ENCODE assay signal across 8 mouse cellular contexts in the genomic region with DNA sequence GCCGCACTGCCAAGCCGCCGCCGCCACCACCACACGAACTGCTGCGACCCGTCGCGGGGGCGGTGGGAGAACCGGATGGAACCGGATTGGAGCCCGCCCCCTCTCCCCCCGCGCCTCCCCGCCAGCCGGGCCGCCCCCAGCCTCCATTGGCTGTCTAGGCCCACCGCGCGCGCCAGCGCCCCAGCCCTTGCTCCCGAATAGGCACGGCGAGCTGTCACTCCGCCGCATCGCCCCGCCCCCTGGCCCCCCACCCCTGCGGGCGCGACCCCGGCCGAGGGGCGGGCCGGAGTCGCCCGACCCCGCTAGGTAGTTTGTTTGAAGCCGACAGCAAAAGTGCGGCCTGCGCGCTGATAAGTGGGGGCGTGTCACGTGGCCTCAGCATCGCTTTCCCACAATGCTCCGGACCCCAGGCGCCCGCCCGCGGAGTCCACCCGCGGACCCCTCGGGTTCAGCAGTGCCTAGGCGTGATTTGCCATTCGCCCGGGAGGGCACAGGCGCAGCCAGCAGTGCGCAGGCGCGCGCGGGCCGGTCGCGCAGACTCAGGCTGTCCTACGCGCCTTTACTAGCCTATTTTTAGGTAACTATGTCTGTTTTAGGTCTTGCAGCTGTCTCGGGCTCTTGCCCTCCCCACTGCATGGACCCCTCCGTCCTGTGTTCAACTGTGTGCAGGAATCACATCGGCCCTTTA. TPM values are rescaled to one million over a fixed set of nuclear protein-coding genes. Genes with fewer than 3 reads are reported as not detected.
DNase-seq lines count a peak whose midpoint lies in the region; ATAC-seq and TF ChIP-seq lines count a peak whose summit lies in the region.

TSS of gene Hmgn1 (minus strand) at position 73 of the 688 bp plus-strand sequence.

- H3K9me3 ChIP-seq in embryonic facial prominence, embryonic 15.5 days (replicated peaks), result no peaks in the 10 kb centered on the region
- H3K9me3 ChIP-seq in kidney, embryonic 14.5 days (ENCODE audit: control insufficient read depth, low read length), result no peaks in the 10 kb centered on the region
- H3K9me3 ChIP-seq in limb, embryonic 15.5 days, result no peaks in the 10 kb centered on the region

- H3K4me1 ChIP-seq in bone marrow, adult 2 months (ENCODE audit: control insufficient read depth, insufficient read depth, low read length), result no peaks in the 10 kb centered on the region; the same call in 1 of the 2 replicates
- H3K4me1 ChIP-seq in embryonic facial prominence, embryonic 15.5 days, result peaks cover 27% of the 10 kb centered on the region
- peaks cover 16% of the 10 kb centered on the region for H3K4me1 ChIP-seq in kidney, embryonic 14.5 days (ENCODE audit: control insufficient read depth, insufficient read depth, low read length)
- H3K4me1 ChIP-seq in limb, embryonic 15.5 days, result peaks cover 20% of the 10 kb centered on the region

- peak within 1 kb of the TSS; percentile 75 for H3K27ac ChIP-seq in bone marrow, adult 2 months (ENCODE audit: control insufficient read depth, insufficient read depth, low read depth, low read length, poor library complexity)
- H3K27ac ChIP-seq in embryonic facial prominence, embryonic 15.5 days (replicated peaks), result peak within 1 kb of the TSS; percentile 98
- peak within 1 kb of the TSS; percentile 92 for H3K27ac ChIP-seq in kidney, embryonic 14.5 days (ENCODE audit: low read depth, low read length)
- peak within 1 kb of the TSS; percentile 97 for H3K27ac ChIP-seq in limb, embryonic 15.5 days

- peak; percentile 45; the same call in 1 of the 2 replicates for TF ChIP-seq POLR2A in bone marrow, adult 2 months (IDR thresholded peaks at IDR 0.05; ENCODE audit: borderline replicate concordance, control insufficient read depth, low read depth, low read length)

- H3K36me3 ChIP-seq in embryonic facial prominence, embryonic 15.5 days, result peaks cover 32% of the 10 kb centered on the region
- H3K36me3 ChIP-seq in kidney, embryonic 14.5 days (ENCODE audit: control insufficient read depth, insufficient read depth, low read length), result peaks cover 39% of the 10 kb centered on the region
- peaks cover 30% of the 10 kb centered on the region for H3K36me3 ChIP-seq in limb, embryonic 15.5 days

- H3K4me2 ChIP-seq in embryonic facial prominence, embryonic 15.5 days (replicated peaks), result peak within 1 kb of the TSS; percentile 76
- H3K4me2 ChIP-seq in kidney, embryonic 14.5 days (replicated peaks; ENCODE audit: low read depth, low read length), result peak within 1 kb of the TSS; percentile 80
- H3K4me2 ChIP-seq in limb, embryonic 15.5 days, result peak within 1 kb of the TSS; percentile 67

- peak; percentile 98 for DNase-seq in 3T3-L1 (ENCODE audit: low read depth, low spot score)
- DNase-seq in heart, adult 9 months (ENCODE audit: low spot score in 2 of 2), result peak; percentile 96 to 98
- peak; percentile 44 to 58 for DNase-seq in monocyte, adult 2 months (ENCODE audit: low read depth in 1 of 2, low spot score in 2 of 2)
- peak; percentile 96 to 97 for DNase-seq in spleen, postnatal 36 days (ENCODE audit: low spot score in 2 of 2)

- ATAC-seq in embryonic facial prominence, embryonic 15.5 days (ENCODE audit: insufficient number of reproducible peaks, low FRiP score, low TSS enrichment, low read depth), result peak; percentile 97
- peak; percentile 98 for ATAC-seq in kidney, embryonic 14.5 days (ENCODE audit: low FRiP score, low TSS enrichment)
- ATAC-seq in limb, embryonic 15.5 days (ENCODE audit: insufficient number of reproducible peaks, low FRiP score, low TSS enrichment, low read depth), result peak; percentile 98

- H3K27me3 ChIP-seq in embryonic facial prominence, embryonic 15.5 days, result no peaks in the 10 kb centered on the region
- H3K27me3 ChIP-seq in kidney, embryonic 14.5 days (ENCODE audit: control insufficient read depth, insufficient read depth, low read length), result no peaks in the 10 kb centered on the region
- no peaks in the 10 kb centered on the region for H3K27me3 ChIP-seq in limb, embryonic 15.5 days

- no peak for TF ChIP-seq CTCF in bone marrow, adult 2 months (IDR thresholded peaks at IDR 0.05; ENCODE audit: control insufficient read depth, insufficient read depth, low read length)

- peak within 1 kb of the TSS; percentile 71 for H3K4me3 ChIP-seq in bone marrow, adult 2 months (replicated peaks; ENCODE audit: control insufficient read depth, low read depth, low read length)
- H3K4me3 ChIP-seq in embryonic facial prominence, embryonic 15.5 days (replicated peaks), result peak within 1 kb of the TSS; percentile 93
- peak within 1 kb of the TSS; percentile 98 for H3K4me3 ChIP-seq in kidney, embryonic 14.5 days (ENCODE audit: low read length)
- H3K4me3 ChIP-seq in limb, embryonic 15.5 days, result peak within 1 kb of the TSS; percentile 95

- WGBS in bone marrow, adult 2 months, result 1% methylated on average over 63 of the region's 72 CpGs
- under 1% methylated on average over 58 of the region's 72 CpGs for WGBS in embryonic facial prominence, embryonic 15.5 days
- WGBS in kidney, embryonic 14.5 days, result 0% methylated on average over 45 of the region's 72 CpGs
- under 1% methylated on average over 55 of the region's 72 CpGs for WGBS in limb, embryonic 15.5 days

- peak within 1 kb of the TSS; percentile 97 for H3K9ac ChIP-seq in embryonic facial prominence, embryonic 15.5 days
- H3K9ac ChIP-seq in kidney, embryonic 14.5 days (ENCODE audit: low read depth, low read length), result peak within 1 kb of the TSS; percentile 97
- peak within 1 kb of the TSS; percentile 90 for H3K9ac ChIP-seq in limb, embryonic 15.5 days

RNA-seq across cellular contexts. Expression of gene Hmgn1, which starts in this region (rescaled TPM):
- polyA plus RNA-seq in bone marrow, adult 2 months (2011; ENCODE audit: insufficient read depth, insufficient read length, low replicate concordance, missing spikeins), result 53.4 and 102 TPM in 2 replicates
- 557 and 581 TPM in 2 replicates for polyA plus RNA-seq in embryonic facial prominence, embryonic 15.5 days (2015; fragmentation: Nextera tagmentation; extraction: Ambion mirVana)
- 746 and 807 TPM in 2 replicates for polyA plus RNA-seq in kidney, embryonic 14.5 days (2014; fragmentation: Nextera tagmentation; extraction: Ambion mirVana)
- polyA plus RNA-seq in limb, embryonic 15.5 days (2015; fragmentation: Nextera tagmentation; extraction: Ambion mirVana), result 553 and 582 TPM in 2 replicates

Comparison
In these comparisons a context has a peak if more than half of its experiments do, and no peak if none do; other contexts are left out.
1. Peak in every context shown above with its lines: DNase-seq, ATAC-seq, H3K4me3 ChIP-seq and H3K27ac ChIP-seq.